Mouse (Mus musculus): ENCODE results near the gene Fthl17b. TPM values are rescaled to one million over a fixed set of nuclear protein-coding genes. Genes with fewer than 3 reads are reported as not detected.
"Not testable (repeated sequence)": the region's sequence is repeated elsewhere in the genome, so short reads cannot be mapped to it uniquely, and the experiment has no call there.

The Fthl17b gene
- polyA plus RNA-seq (2015; fragmentation: Nextera tagmentation; extraction: Ambion mirVana): not detected in 2 replicates

- WGBS: 87% methylated on average over 4 of the region's 11 CpGs
- not testable (repeated sequence) for H3K36me3 ChIP-seq; H3K4me3 ChIP-seq; H3K4me2 ChIP-seq; H3K9ac ChIP-seq; H3K9me3 ChIP-seq; H3K27ac ChIP-seq (replicated peaks); H3K4me1 ChIP-seq; H3K27me3 ChIP-seq (replicated peaks); ATAC-seq (ENCODE audit: extremely low read depth, insufficient number of reproducible peaks, low FRiP score, low TSS enrichment)
These were observed at the start of gene Fthl17b for GRCm38 (mm10) chrX:8962875-8963274. TSS of gene Fthl17b (minus strand) at chrX:8962975.

DNA sequence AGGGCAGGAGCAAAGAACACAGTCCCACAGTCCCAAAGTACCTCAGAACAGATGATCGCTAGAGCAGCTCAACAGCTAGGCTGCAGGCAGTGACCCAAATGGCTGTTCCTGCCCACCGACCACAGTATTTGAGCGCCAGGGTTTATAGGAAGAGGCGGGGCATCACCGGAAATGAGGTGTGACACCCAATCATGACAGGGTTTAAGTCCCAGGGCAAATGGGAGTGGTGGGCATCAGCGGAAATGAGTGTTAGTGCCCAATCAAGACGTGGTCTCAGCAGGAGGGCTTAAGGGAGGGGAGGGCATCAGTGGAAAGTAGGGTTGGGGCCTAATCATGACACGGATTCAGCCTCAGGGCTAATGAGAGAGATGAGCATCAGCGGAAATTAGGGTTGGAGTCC is 23.9 kb upstream of the Fthl17b start, which contains the start of gene Fthl17d:
Fthl17d (minus strand) TSS at position 101 of the 400 bp plus-strand sequence.
- H3K27me3 ChIP-seq (replicated peaks); ATAC-seq (ENCODE audit: extremely low read depth, insufficient number of reproducible peaks, low FRiP score, low TSS enrichment); H3K9me3 ChIP-seq; H3K27ac ChIP-seq (replicated peaks); H3K36me3 ChIP-seq; H3K4me1 ChIP-seq; H3K4me3 ChIP-seq; H3K9ac ChIP-seq; H3K4me2 ChIP-seq: not testable (repeated sequence)
- no CpG with 5 or more reads among the region's 9 CpGs for WGBS

- not testable (repeated sequence) for H3K27ac ChIP-seq (replicated peaks); ATAC-seq (ENCODE audit: extremely low read depth, insufficient number of reproducible peaks, low FRiP score, low TSS enrichment); H3K4me2 ChIP-seq; H3K4me3 ChIP-seq; H3K4me1 ChIP-seq; H3K9ac ChIP-seq; H3K9me3 ChIP-seq; H3K27me3 ChIP-seq (replicated peaks); H3K36me3 ChIP-seq
- WGBS: no CpG with 5 or more reads among the region's 11 CpGs
These were observed 13.7 kb upstream of the Fthl17b start, which contains the start of gene Fthl17c for GRCm38 (mm10) chrX:8976459-8976858. TSS of gene Fthl17c (minus strand) at chrX:8976559.

DNA sequence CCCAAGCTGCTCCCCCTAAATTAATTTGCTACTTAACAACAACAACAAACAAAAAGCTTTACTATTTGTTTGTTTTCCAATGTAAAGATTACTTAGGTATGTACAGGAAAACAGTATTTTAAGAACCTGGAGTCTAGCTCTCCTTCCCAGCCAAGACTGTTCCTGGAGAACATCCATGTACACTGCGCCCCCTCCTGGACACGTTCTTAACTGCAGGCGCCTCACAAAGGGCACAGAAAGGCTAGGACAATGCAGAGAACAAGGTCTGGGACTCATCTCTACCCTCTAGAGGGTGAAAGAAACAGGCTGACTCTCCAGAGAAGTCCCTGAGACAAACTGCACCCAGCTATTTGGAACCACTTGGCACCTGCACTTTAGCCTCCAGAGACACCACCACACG is 1.8 kb upstream of the Fthl17b start:
- H3K4me2 ChIP-seq; H3K9me3 ChIP-seq; H3K27ac ChIP-seq (replicated peaks); H3K9ac ChIP-seq; H3K36me3 ChIP-seq; H3K4me1 ChIP-seq; H3K27me3 ChIP-seq (replicated peaks); ATAC-seq (ENCODE audit: extremely low read depth, insufficient number of reproducible peaks, low FRiP score, low TSS enrichment); H3K4me3 ChIP-seq: not testable (repeated sequence)
- WGBS: 42% methylated on average over 4 of the region's 4 CpGs

GRCm38 (mm10) chrX:8948130-8948805 is 14.5 kb downstream of the Fthl17b start:
- not testable (repeated sequence) for H3K36me3 ChIP-seq, H3K4me1 ChIP-seq
- WGBS: 17% methylated on average over 7 of the region's 7 CpGs

DNA sequence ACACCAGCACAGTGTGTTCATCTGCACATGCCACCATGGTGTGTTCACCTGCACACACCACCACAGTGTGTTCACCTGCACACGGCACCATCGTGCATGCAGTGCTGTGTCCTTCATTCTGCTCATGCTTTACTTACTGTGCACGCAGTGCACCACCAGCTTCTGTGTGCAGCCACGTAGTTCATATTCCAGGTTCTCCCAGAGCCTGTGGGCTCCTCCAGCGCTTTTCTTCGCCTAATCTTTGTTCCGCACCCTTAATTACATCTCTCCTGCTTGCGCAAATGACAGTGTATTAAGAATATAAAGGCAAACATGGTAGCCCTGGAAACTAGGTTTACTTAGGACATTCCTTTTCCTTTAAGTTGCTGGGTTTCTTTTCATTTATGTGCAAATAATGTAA is 18.7 kb downstream of the Fthl17b start:
- H3K4me1 ChIP-seq: no peaks in the 10 kb centered on the region
- H3K36me3 ChIP-seq: no peaks in the 10 kb centered on the region
- no peaks in the 10 kb centered on the region for H3K27me3 ChIP-seq (replicated peaks)
- no peak overlapping the region for H3K4me3 ChIP-seq
- no peak for ATAC-seq (ENCODE audit: extremely low read depth, insufficient number of reproducible peaks, low FRiP score, low TSS enrichment)
- H3K4me2 ChIP-seq: no peak overlapping the region
- no peak overlapping the region for H3K27ac ChIP-seq (replicated peaks)
- 79% methylated on average over 8 of the region's 8 CpGs for WGBS
- no peaks in the 10 kb centered on the region for H3K9me3 ChIP-seq
- H3K9ac ChIP-seq: no peak overlapping the region

More at GRCm38 (mm10) chrX:8948130-8948805, 14.5 kb downstream of the Fthl17b start:
- not testable (repeated sequence) for H3K9ac ChIP-seq; ATAC-seq (ENCODE audit: extremely low read depth, insufficient number of reproducible peaks, low FRiP score, low TSS enrichment); H3K9me3 ChIP-seq; H3K27ac ChIP-seq (replicated peaks); H3K27me3 ChIP-seq (replicated peaks); H3K4me3 ChIP-seq; H3K4me2 ChIP-seq

GRCm38 (mm10) chrX:8927308-8927707 is 35.5 kb downstream of the Fthl17b start:
- Histone ChIP-seq H3K4me1 (no peaks in the 10 kb centered on the region), H3K9me3 (no peaks in the 10 kb centered on the region), H3K27ac (replicated peaks) (no peak overlapping the region), H3K4me2 (no peak overlapping the region), H3K9ac (no peak overlapping the region), H3K27me3 (replicated peaks) (no peaks in the 10 kb centered on the region), H3K4me3 (no peak overlapping the region), H3K36me3 (no peaks in the 10 kb centered on the region)
- 49% methylated on average over 4 of the region's 4 CpGs for WGBS
- no peak for ATAC-seq (ENCODE audit: extremely low read depth, insufficient number of reproducible peaks, low FRiP score, low TSS enrichment)

GRCm38 (mm10) chrX:8921813-8922607 is 40.8 kb downstream of the Fthl17b start:
- Histone ChIP-seq H3K36me3 (no peaks in the 10 kb centered on the region), H3K4me3 (no peak overlapping the region), H3K27ac (replicated peaks) (no peak overlapping the region), H3K4me2 (no peak overlapping the region), H3K4me1 (no peaks in the 10 kb centered on the region), H3K27me3 (replicated peaks) (no peaks in the 10 kb centered on the region), H3K9ac (no peak overlapping the region), H3K9me3 (no peaks in the 10 kb centered on the region)
- ATAC-seq (ENCODE audit: extremely low read depth, insufficient number of reproducible peaks, low FRiP score, low TSS enrichment): no peak
- WGBS: 43% methylated on average over 9 of the region's 9 CpGs

DNA sequence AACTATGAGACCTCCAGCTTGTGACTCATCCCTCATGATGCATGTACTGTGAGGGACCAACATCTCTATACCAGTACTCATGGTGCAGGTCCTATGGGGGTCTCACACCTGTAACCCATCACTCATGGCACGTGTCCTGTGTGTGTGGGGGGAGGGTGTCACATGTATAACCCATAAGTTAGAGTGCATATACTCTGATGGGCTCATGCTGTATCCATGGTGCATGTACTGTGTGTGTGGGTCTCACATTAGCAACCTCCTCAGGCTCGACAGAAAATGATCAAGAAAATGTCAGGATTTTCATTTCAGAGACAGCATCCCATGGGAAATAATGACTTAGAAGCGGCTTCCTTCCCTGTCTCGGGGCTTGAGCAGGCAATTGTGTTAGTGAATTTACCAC is 41.7 kb downstream of the Fthl17b start:
- WGBS: 76% methylated on average over 4 of the region's 4 CpGs

More for the DNA sequence above, 41.7 kb downstream of the Fthl17b start:
- no peaks in the 10 kb centered on the region for H3K4me1 ChIP-seq
- no peak overlapping the region for H3K9ac ChIP-seq
- H3K36me3 ChIP-seq: no peaks in the 10 kb centered on the region
- no peak overlapping the region for H3K4me2 ChIP-seq
- H3K27me3 ChIP-seq (replicated peaks): no peaks in the 10 kb centered on the region
- ATAC-seq (ENCODE audit: extremely low read depth, insufficient number of reproducible peaks, low FRiP score, low TSS enrichment): no peak
- no peaks in the 10 kb centered on the region for H3K9me3 ChIP-seq
- H3K4me3 ChIP-seq: no peak overlapping the region
- H3K27ac ChIP-seq (replicated peaks): no peak overlapping the region
